Mouse (Mus musculus) midbrain, embryonic 16.5 days (tissue): ENCODE results near the gene Uqcrc2. TPM values are rescaled to one million over a fixed set of nuclear protein-coding genes. Genes with fewer than 3 reads are reported as not detected.
A peak's percentile ranks its signal among the peaks of the same experiment; 100 is the strongest.

ENCODE experiments used
- ATAC-seq: fragments of 200-750 bp; cut with Nextera tagmentation; 2 replicates; pipeline ENCODE4 v1.8.0; 2017; ENCODE audit warnings: moderate TSS enrichment
- H3K27ac ChIP-seq: fragments of 300-500 bp; sonication (generic); 2 replicates; pipeline ENCODE4 v1.5.1; 2014; ENCODE audit warnings: mild to moderate bottlenecking, low read length, mixed read lengths
- H3K27me3 ChIP-seq: fragments of 300-500 bp; sonication (generic); 2 replicates; pipeline ENCODE4 v1.6.1; 2014; ENCODE audit warnings: low read depth, low read length, mixed read lengths; ENCODE audit not compliant: control insufficient read depth, insufficient read depth
- H3K36me3 ChIP-seq: fragments of 300-500 bp; sonication (generic); 2 replicates; pipeline ENCODE4 v1.6.1; 2014; ENCODE audit warnings: mild to moderate bottlenecking, low read length, moderate library complexity, mixed read lengths; ENCODE audit not compliant: control insufficient read depth, insufficient read depth
- H3K4me1 ChIP-seq: fragments of 300-500 bp; sonication (generic); 2 replicates; pipeline ENCODE4 v1.6.1; 2014; ENCODE audit warnings: mild to moderate bottlenecking, low read length, mixed read lengths; ENCODE audit not compliant: control insufficient read depth, insufficient read depth
- H3K4me2 ChIP-seq: fragments of 300-500 bp; sonication (generic); 2 replicates; pipeline ENCODE4 v1.6.1; 2014; ENCODE audit warnings: mild to moderate bottlenecking, low read length, mixed read lengths
- H3K4me3 ChIP-seq: fragments of 300-500 bp; sonication (generic); 2 replicates; pipeline ENCODE4 v1.5.1; 2014; ENCODE audit warnings: low read depth, mild to moderate bottlenecking, low read length, moderate library complexity, mixed read lengths
- H3K9ac ChIP-seq: fragments of 300-500 bp; sonication (generic); 2 replicates; pipeline ENCODE4 v1.6.1; 2014; ENCODE audit warnings: low read depth, low read length, mixed read lengths
- H3K9me3 ChIP-seq: fragments of 300-500 bp; sonication (generic); replicated peaks from 2 replicates; pipeline ENCODE4 v1.6.1; 2014; ENCODE audit warnings: mild to moderate bottlenecking, low read length, mixed read lengths; ENCODE audit not compliant: control insufficient read depth, poor library complexity, severe bottlenecking
- WGBS: fragments of 180-500 bp; shearing (Covaris S2); extraction: QIAGEN DNeasy Blood & Tissue Kit; methylation state at CpG from one replicate; pipeline ENCODE4 v1.1.7; 2014; 5-methylcytosine and 5-hydroxymethylcytosine counted together
- polyA plus RNA-seq: library from polyadenylated mRNA; unstranded; fragments of >200 nt; fragmentation: Nextera tagmentation; extraction: Ambion mirVana; gene quantifications from 2 replicates; pipeline ENCODE4 v1.2.1, GENCODE M21; 2015

Uqcrc2 gene
- polyA plus RNA-seq, 1 experiment from 2014 or later: 235 TPM

DNA sequence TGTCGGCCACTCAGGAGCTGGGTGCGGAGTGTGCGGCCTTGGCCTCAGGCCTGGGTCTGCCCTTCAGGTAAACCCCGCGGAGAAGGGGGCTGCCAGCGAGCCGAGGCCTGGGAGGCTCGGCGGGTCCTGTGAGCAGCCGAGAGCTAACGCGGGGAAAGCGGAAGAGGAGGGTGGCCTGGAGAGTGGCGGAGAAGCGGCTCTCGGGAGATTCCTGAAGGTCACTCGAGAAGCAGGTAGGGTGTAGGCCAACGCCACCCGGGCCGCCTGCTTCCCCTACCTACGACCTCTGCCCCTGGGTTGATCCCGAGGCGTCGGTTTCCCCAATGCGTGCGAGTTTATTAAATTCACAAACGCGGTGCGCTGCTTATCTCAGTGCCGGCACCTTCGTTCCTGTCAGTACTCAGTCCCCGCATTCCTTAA is 396 bp downstream of the Uqcrc2 start:
- Histone ChIP-seq H3K4me2 (peak overlapping the region; percentile 78), H3K27me3 (no peaks in the 10 kb centered on the region), H3K36me3 (peaks cover 6% of the 10 kb centered on the region; the same call in 1 of the 2 replicates), H3K9me3 (no peaks in the 10 kb centered on the region), H3K9ac (peak overlapping the region; percentile 90), H3K4me3 (peak overlapping the region; percentile 75), H3K27ac (peak overlapping the region; percentile 89), H3K4me1 (peaks cover 16% of the 10 kb centered on the region)
- ATAC-seq: peak; percentile 84; the same call in 1 of the 2 replicates
- under 1% methylated on average over 27 of the region's 32 CpGs for WGBS

DNA sequence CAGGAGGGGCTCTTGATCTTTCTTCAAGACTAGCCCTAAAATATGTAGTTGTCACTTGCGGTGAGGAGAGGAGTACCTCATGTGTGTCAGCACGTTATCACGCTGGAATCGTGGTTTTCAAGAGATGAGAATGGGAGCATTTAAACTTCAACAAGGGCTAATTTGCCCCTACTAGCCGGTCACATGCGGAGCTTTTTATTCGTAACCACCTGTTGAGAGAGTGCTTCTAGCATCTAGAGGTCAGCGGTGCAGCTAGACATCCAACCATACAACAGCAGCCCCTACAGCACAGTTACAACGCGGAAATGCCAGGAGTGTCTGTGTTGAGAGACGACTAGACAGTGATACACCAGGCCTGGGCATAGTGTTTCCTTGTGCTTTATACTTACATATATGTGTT is 845 bp downstream of the Uqcrc2 start:
- Histone ChIP-seq H3K36me3 (peaks cover 6% of the 10 kb centered on the region; the same call in 1 of the 2 replicates), H3K9ac (peak overlapping the region; percentile 90), H3K4me1 (peaks cover 16% of the 10 kb centered on the region), H3K27me3 (no peaks in the 10 kb centered on the region), H3K4me3 (peak overlapping the region; percentile 75), H3K9me3 (no peaks in the 10 kb centered on the region), H3K27ac (peak overlapping the region; percentile 89), H3K4me2 (peak overlapping the region; percentile 78)
- under 1% methylated on average over 11 of the region's 11 CpGs for WGBS
- no peak for ATAC-seq

DNA sequence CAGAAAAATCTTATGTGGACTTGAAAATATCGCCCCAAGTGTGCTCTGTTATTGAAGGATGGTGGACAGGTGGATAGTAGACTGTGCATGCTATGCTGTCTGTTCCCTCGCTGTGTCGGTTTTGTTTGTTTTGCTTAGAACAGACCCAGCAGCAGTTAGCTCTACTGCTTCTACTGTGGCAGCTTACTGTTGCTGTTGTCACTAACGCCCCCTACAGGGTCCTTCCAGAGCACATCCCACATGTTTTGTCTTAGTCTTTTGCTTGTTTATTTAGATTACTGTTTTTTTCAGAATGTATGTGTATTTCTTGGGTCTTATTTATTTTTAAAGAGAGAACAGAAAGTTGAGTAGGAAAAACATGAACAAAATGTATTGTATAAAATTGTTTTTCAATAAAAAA is 8.2 kb downstream of the Uqcrc2 start:
- WGBS: 70% methylated on average over 4 of the region's 4 CpGs
- H3K36me3 ChIP-seq: peaks cover 37% of the 10 kb centered on the region
- H3K4me2 ChIP-seq: no peak overlapping the region
- H3K9ac ChIP-seq: no peak overlapping the region
- ATAC-seq: no peak
- H3K27ac ChIP-seq: no peak overlapping the region
- H3K27me3 ChIP-seq: no peaks in the 10 kb centered on the region
- H3K4me3 ChIP-seq: no peak overlapping the region
- no peaks in the 10 kb centered on the region for H3K9me3 ChIP-seq
- no peaks in the 10 kb centered on the region for H3K4me1 ChIP-seq

DNA sequence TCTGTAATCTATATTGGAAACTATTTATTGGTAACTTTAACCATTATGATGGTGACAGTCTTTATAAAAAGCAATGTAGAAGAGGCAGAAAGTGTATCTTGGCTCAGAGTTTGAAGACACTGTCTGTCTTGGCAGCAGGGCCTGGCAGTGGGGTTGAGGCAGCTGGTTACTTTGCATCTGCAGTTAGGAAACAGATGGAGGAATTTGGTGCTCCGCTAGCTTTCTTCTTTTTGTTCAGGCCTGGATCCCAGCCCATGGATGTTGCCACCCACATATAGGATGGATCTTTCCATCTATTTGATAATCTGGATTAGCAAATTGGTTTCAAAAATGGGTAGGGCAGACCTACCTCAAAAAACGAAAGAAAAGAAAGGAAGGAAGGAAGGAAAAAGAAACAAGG is 12.9 kb downstream of the Uqcrc2 start:
- 89% methylated on average over 2 of the region's 2 CpGs for WGBS
- Histone ChIP-seq H3K4me3 (no peak overlapping the region), H3K9me3 (no peaks in the 10 kb centered on the region), H3K9ac (no peak overlapping the region), H3K36me3 (peaks cover 34% of the 10 kb centered on the region), H3K27ac (no peak overlapping the region), H3K27me3 (no peaks in the 10 kb centered on the region), H3K4me1 (no peaks in the 10 kb centered on the region), H3K4me2 (no peak overlapping the region)
- ATAC-seq: no peak

DNA sequence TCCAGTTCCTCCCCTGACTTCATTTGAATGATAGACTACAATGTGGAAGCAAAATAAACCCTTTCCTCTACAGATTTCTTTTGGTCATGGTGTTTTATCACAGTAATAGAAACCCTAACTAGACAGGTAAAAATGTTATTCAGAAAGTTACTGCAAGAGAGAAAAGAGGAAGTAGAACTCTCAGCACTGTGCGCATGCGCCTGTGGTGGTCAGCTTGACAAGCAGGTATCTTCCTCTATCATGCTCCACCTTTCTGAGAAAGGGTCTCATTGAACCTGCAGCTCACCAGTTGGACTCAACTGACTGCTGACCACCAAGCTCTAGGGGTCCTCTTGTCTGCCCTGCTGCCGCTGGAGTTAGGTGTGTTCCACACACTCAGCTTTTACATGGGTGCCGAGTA is 27.1 kb downstream of the Uqcrc2 start:
- Histone ChIP-seq H3K4me2 (no peak overlapping the region), H3K27me3 (no peaks in the 10 kb centered on the region), H3K4me3 (no peak overlapping the region), H3K27ac (no peak overlapping the region), H3K4me1 (no peaks in the 10 kb centered on the region), H3K36me3 (peaks cover 24% of the 10 kb centered on the region), H3K9ac (no peak overlapping the region), H3K9me3 (no peaks in the 10 kb centered on the region)
- no peak for ATAC-seq
- 97% methylated on average over 4 of the region's 4 CpGs for WGBS

DNA sequence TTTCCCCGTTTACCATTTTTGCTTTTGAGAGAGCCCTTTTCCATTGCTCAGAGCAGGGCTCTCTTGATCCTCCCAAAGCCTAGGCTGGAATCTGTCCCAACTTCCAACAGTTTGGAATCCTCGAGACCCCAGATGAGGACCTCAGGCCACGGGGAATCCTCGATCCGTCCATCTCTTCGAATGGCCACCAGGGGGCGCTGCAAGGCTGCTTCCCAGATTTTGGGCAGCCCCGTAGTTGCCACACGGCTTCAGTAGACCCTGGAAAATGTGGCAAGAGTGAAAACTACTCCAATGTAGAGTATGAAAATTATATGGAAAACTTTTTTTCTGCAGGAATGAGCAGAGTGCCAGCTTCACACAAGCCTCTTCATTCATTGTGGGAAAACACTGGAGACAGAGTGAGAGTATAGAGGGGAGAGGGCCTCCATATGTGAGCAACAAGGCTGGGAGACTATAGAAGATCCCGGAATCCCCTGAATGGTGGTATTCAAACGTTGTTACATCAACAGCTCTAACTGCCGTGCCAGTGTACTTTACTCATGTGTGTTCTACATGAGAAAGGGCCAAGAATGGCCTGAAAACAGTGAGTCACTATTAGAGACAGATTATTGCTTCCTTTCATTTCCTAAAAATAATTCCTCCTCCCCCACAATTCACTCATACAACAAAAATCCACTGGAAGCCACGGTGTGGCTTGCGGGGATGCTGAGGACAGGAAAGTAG is 35.3 kb downstream of the Uqcrc2 start, which contains the start of gene Pdzd9:
Pdzd9 (minus strand) TSS at position 191 of the 723 bp plus-strand sequence.
- Histone ChIP-seq H3K4me3 (no peak within 1 kb of the TSS), H3K36me3 (no peaks in the 10 kb centered on the region), H3K9ac (no peak within 1 kb of the TSS), H3K4me1 (no peaks in the 10 kb centered on the region), H3K4me2 (0 out of 2 replicates have a peak within 1 kb of the TSS, but pooled peaks have one; percentile 14), H3K9me3 (no peaks in the 10 kb centered on the region), H3K27ac (no peak within 1 kb of the TSS), H3K27me3 (no peaks in the 10 kb centered on the region)
- peak; percentile 86 for ATAC-seq
- 21% methylated on average over 14 of the region's 14 CpGs for WGBS

DNA sequence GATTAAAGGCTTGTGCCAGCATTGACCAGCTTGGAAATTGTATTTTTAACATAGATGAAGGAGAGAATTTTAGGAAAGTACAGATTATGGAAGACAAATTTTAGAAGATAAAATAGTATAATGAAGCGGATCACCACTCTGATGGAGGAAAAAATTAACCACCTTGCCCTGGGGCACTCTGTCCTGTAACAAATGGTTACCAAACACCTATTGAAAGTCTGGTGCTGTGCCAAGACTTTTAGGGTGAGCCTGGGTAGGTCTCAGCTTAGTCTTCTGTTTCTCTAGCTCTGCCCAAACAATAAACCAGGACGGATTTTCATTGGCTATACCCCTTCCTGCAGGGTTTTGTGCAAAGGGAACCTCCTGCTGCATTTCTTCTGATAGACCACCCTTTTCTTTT is 36.3 kb downstream of the Uqcrc2 start:
- peaks cover 3% of the 10 kb centered on the region for H3K4me1 ChIP-seq
- ATAC-seq: no peak
- H3K27me3 ChIP-seq: no peaks in the 10 kb centered on the region
- H3K9ac ChIP-seq: no peak overlapping the region
- H3K4me2 ChIP-seq: no peak overlapping the region
- no peak overlapping the region for H3K27ac ChIP-seq
- H3K4me3 ChIP-seq: no peak overlapping the region
- 72% methylated on average over 2 of the region's 2 CpGs for WGBS
- no peaks in the 10 kb centered on the region for H3K36me3 ChIP-seq
- H3K9me3 ChIP-seq: no peaks in the 10 kb centered on the region

DNA sequence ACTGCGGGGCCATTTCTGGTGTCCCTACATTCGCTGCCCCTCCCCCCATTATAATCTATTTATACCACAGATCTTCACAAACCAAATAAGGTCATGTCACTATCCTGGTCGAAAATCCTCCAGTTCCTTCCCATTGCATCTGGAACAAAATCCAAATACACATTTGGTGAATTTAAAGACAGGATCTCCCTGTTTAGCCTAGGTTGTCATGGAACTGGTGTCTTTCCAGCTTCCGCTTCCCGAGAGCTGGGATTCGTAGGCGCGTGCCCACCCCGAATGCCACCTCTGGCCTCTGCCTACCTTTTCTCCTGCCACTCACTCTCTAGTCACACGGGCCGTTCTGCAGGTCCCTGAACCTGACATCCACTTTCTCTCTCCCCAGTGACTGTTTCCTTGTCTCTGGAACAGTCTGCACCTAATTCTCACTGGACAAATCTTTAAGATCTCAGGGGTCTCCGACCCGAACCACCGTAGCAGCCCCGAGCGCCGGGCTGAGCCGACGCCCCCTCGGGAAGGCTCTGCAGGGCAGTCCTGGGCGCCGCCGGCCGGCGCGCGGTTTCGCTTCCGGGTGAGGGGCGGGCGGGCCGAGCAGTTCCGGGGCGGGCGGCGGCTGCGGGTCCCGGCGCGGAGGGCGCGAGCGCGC is 42.1 kb downstream of the Uqcrc2 start, which contains the start of gene Mosmo:
Mosmo (plus strand) TSS at position 618 of the 643 bp plus-strand sequence.
- Histone ChIP-seq H3K4me2 (peak within 1 kb of the TSS; percentile 72), H3K9me3 (no peaks in the 10 kb centered on the region), H3K36me3 (no peaks in the 10 kb centered on the region), H3K9ac (peak within 1 kb of the TSS; percentile 84), H3K4me1 (peaks cover 36% of the 10 kb centered on the region), H3K4me3 (peak within 1 kb of the TSS; percentile 82), H3K27ac (peak within 1 kb of the TSS; percentile 73), H3K27me3 (no peaks in the 10 kb centered on the region)
- under 1% methylated on average over 44 of the region's 44 CpGs for WGBS
- peak; percentile 98 for ATAC-seq
